Mouse (Mus musculus): Measurements from ENCODE around the gene Prkar1b. TPM values are rescaled to one million over a fixed set of nuclear protein-coding genes. Genes with fewer than 3 reads are reported as not detected.
A peak's percentile ranks its signal among the peaks of the same experiment; 100 is the strongest.

Prkar1b gene
- total RNA-seq, 2 experiments from 2014 or later: 499 to 505 TPM

DNA sequence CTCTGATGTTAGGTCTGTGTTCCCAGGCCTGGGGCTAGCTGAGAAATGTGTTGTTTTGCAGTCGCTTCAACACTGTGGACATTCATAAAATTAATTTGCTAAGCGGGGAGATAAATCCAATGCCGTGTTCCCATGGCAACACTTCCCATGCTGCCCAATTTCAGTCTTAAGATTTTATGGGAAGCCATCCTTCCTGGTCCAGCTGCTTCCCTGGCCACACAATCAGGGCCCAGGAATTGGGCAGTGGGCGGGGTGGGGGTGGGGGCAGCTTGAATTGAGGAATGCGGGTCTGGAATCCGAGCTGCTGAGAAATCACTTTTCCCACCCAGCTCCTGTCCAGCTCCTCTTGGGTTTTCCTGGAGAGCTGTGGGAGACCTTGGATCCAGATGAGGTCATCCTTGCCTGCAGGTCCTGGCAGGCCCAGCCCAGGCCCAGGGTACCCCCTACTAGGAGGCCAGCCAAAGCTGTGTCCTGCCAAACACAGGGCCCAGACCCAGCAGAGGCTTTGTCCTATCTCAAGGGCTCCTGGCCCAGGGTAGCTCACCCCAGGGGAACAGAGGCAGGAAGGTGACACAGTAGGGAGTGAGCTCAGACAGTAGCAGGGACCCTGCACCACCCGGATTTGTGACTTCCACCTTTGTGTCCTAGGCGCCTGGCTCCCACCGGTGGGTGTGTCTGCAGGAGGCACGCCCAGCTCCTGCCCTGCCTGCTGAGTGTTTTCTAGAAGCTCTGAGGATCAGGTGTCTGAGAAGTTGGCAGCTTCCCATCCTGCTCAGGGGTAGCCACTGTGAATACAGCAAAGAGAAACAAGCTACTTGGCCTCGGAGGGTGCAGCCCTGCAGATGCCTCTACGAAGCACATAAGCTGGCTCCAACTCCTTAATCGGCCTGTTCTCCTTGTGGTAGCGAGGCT, 116.1 kb downstream of the Prkar1b start:
- intact Hi-C loops (cut with DNase I): no loop called here
- DNase-seq (ENCODE audit: extremely low spot score in 1 of 2, low spot score in 2 of 2): peak in 1 of 2 experiments; percentile 69

DNA sequence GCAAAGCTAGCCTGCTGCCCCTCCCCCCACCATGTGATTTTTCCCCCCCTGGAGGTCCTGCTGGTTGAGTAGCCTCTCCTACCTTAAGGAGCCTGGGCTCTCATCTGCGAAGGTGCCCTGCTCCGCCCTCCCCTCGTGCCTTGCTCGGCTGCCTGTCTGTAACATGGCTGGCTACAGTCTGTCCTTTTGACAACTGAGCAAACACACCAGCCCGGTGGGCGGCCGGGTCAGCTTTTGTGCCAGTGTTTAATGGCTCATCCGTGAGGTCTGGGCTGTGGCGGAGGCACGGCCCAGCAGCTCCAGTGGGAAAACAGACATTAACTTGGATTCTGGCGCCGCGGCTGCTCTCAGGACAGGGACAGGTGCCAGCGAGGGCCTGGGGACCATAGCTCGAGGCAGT, 122.2 kb downstream of the Prkar1b start:
- DNase-seq (ENCODE audit: extremely low spot score in 1 of 2, low spot score in 2 of 2): no peak
- intact Hi-C loops (cut with DNase I): no loop called here

DNA sequence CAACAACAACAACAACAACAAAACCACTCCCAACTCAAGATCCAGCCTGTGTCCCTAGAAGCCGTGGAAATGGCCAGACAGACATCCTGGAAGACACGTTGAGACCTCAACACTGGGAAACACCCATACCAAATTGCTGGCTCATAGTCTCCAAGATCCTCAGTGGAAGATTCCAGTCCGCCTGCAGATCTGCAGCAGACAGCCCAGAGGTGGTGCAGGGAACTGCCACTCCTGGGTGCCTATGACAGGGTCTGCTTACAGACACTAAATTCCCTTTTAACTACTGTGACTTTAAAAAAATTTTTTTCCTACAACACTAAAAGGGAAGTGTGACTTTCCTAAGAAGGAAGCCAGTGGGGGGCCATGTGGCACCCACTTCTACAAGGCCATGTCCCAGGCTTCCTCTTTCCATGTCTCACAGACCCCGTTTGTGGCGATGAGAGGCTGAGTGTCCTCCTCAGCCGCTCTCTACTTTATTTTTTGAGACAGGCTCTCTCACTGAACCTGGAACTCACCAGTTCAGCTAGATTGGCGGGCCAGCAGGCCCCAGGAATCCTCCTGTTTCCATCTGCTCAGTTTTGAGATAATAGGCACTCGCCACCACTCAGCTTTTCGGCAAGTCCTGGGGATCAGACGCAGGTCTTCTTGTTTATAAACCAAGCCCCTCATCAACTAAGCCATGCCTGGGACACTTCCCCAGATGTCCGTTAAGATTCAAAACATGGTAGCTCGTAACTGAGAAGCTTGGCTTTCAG, 125.3 kb downstream of the Prkar1b start:
- DNase-seq (ENCODE audit: extremely low spot score in 1 of 2, low spot score in 2 of 2): no peak
- intact Hi-C loops (cut with DNase I): no loop called here

DNA sequence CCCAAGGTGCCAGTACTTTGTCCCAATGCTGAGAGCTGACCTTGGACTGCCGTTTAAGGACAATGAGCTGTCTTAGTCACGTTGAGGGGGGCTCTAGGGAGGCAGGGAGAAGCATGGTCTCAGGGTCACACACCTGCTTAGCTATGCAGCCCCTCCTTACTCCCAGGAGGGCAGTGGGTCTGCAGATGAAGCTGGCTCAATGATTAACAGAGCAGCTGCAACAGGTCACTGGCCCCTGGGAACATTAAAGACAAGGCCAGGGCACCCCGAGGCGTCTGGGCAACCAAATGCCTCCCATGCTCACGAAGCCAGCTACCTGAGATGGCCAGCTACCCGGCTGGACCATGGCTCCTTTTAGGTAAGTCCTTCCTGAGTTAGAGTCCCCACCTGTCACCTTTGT, 129.2 kb downstream of the Prkar1b start:
- no peak for DNase-seq (ENCODE audit: extremely low spot score in 1 of 2, low spot score in 2 of 2)
- intact Hi-C loops (cut with DNase I): no loop called here

DNA sequence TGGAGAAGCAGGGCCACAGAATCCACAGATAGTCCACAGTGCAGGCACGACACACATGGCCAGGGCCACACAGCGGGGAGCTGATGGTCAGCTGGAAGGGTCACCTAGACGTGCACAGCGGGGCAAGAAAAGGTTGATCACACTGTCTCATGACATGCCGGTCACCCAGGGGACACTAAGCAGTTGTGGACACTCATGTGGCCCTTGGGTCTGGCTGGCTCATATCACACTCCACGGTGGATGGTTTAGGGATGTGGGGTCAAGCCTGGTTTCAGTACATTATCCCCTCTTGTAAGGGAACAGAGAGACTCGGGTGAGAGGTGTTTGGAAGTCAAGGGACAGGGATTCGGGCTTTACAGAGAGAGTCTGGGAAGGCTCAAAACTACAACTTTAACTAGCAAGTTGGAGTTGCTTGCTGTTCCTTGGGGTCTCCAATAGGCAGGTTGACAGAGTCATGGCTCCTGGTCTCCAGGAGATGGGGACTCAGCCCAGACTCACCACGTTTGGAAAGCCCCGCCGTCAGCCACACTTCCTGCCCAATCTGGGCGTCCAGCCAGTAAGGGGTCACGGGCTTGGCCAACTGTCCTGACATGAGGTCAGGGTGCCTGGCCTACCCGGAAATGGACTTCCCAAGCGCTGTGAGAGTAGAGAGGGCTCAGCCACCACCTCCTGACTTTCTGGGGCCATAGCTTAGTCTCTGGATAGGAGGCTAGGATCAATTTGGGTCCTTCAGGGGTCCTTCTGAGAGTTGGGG, 132.3 kb downstream of the Prkar1b start:
- intact Hi-C loops (cut with DNase I): no loop called here
- DNase-seq (ENCODE audit: extremely low spot score in 1 of 2, low spot score in 2 of 2): peak in 1 of 2 experiments; percentile 93

DNA sequence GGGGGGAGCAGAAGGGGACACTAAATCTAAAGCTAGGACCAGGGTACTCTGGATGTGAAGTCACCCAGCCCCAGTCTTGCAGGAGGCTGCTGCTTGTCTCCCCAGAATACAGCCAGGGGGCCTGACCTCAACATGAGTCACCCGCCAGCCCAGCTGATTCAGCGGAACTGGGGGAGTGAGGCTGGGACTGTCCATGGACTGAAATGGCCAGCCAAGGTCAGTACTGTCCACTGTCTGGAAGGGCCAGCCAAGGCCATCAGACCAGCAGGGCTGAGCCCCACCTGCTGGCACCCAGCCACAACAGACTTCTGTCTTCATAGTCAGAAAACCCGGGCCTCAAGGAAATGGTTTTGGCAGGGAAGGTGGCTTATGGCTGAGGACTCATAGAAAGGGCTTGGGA, 134.7 kb downstream of the Prkar1b start:
- intact Hi-C loops (cut with DNase I): no loop called here
- peak in 1 of 2 experiments; percentile 76 for DNase-seq (ENCODE audit: extremely low spot score in 1 of 2, low spot score in 2 of 2)

DNA sequence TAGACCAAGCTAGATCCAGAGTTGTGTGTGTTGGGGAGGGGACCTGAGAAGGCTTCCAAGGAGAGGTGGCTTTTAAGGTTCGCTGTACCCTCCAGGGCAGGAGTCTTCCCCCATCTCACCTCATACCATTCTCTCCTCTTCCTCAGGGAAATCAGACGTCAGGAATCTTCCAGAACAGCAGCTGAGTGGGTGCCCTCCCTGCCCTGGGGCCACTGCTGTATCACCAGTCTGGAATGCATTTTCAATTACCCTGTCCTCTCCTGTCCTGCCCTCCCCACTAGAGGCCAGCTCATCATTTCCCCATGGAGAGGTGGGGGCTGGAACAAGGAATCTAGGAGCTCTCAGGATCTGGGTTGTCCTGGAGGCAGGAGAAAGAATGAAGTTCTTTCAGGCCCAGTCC, 139.2 kb downstream of the Prkar1b start:
- intact Hi-C loops (cut with DNase I): no loop called here

DNA sequence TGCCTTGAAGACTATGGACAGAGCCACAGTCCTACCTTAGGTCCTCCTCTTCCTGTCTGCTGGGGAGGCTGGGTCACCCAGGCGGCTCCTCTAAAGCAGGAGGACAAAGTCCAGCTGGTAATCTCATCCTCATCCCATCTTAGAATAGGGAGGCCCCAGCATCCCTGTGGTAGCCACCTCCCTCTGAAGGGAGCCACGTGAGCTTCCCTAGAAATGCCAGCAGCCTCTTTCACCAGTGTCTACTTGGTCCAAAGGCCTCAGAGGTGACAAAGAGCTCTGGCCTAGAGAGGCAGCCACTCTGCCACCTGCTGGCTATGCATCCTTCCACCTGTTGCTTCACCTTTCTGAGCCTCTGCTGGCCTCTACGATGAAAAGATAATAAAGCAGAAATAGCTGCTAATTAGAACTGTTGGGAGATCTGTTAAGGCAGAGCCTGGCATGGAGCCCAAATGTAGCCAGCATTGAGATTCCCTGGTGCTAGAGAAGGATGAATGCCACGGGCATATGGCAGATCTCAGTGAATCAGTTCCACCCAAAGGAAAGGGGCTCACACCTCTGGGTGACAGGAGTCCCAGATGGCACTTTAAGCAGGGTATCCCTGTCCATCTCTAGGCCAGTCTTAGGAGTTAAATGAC, 142.5 kb downstream of the Prkar1b start:
- intact Hi-C loops (cut with DNase I): no loop called here
- no peak for DNase-seq (ENCODE audit: extremely low spot score in 1 of 2, low spot score in 2 of 2)

More for the DNA sequence above, 139.2 kb downstream of the Prkar1b start:
- no peak for DNase-seq (ENCODE audit: extremely low spot score in 1 of 2, low spot score in 2 of 2)

DNA sequence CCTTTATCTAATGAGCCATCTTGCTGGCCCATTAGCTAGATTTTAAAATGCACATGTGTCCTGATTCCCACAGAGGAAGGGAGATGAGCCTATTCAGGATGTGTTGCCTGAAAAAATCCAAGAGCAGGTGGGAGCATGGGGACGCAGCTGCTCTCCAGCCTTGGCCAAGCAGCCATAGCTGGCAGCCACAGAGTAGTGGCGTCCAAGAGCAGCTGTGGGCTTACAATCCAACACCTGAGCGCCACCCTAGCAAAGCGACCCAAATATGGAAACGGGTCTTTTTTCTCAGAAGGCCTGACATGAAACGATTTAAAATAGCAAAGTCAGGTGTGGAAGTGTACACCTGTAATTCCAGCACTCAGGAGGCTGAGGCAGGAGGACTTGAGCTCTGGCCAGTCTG, 145.2 kb downstream of the Prkar1b start:
- intact Hi-C loops (cut with DNase I): no loop called here
- no peak for DNase-seq (ENCODE audit: extremely low spot score in 1 of 2, low spot score in 2 of 2)

DNA sequence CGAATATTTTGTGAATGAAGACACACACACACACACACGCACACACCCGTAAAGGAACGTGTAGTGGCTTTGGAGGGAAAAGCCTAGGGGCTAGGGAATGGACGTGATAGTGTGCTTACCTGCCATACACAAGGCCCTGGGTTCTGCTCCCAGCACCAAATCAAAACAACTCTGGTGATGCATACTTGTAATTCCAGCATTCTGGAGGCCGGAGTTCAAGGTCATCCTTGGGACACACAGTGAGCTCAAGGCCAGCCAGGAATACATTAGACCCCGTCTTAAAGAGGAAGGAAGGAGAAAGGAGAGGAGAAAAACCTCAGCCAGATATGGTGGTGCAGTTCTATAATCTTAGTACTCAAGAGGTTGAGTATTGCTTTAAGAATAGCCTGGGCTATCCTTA, 150.1 kb downstream of the Prkar1b start:
- DNase-seq (ENCODE audit: extremely low spot score in 1 of 2, low spot score in 2 of 2): no peak
- intact Hi-C loops (cut with DNase I): loop anchor here (5.0 to 10.0 kb wide), 2 partner anchors 147 to 175 kb away; no protein-coding TSS in a partner anchor

DNA sequence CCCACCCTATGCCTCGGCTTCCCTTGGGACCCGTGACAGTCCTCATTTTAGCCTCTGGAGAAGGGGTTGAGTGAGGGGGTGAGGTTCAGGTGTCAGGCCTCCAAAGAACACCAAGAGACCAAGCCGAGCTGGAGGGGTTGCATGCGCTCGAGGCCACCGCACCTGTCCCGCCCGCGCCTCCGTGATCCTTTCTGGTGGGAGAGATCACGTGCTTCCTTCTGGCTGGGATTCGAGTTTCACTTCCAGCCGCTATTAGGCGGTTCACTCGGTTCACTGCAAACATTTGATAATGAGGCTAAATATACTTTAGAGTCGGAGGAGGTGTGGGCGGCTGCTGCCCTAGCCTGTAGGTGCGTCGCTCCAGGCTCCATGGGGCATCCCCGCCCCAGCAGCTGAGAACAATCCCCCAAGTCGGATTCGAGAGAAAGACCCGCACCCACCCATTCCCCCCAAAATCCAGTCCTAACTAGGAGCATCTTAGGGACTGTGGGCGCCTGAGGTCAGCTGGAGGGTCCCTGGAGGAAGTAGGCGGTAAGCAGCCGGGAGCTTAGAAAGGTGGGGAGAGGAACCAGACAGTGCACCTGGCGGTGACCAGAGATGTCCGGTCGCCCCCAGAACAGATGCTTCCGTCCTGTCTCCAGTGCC, 151.7 kb downstream of the Prkar1b start:
- intact Hi-C loops (cut with DNase I): loop anchor here (5.0 to 10.0 kb wide), 2 partner anchors 146 to 177 kb away; no protein-coding TSS in a partner anchor
- DNase-seq (ENCODE audit: extremely low spot score in 1 of 2, low spot score in 2 of 2): peak in 1 of 2 experiments; percentile 48

DNA sequence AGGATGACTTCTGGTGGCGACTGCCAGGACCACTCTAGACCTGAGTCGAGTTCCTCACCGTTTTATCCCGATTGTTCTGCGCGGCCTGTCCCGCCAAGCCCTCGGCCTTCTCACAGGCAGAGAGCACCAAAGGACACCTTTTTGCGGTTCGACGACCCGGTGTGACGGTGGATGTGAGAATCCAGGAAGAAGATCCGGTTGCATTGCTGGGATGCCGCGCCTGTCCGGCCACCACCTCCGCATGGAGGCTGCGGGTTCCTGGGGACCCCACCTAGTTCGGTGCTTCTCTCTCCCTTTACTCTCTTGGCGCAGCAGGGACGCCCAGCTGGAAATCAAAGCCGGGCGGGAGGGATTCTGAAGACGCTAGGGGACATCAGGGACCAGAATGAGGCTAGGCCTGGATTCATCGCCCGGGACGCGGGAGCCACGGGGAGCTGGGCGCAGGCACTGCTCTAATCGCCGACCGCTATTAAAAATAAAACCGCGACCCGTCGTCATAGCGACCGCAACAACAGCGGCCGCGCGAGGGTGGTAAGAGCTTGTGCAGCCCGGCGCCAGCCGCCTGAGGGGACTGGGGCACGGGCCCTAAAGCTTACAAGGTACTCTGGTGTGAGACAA, 152.5 kb downstream of the Prkar1b start, which contains the start of gene Pdgfa:
Gene Pdgfa, minus strand, starts transcription at position 200 of the 618 bp plus-strand sequence.
- peak; percentile 37 to 78 for DNase-seq (ENCODE audit: extremely low spot score in 1 of 2, low spot score in 2 of 2)
- intact Hi-C loops (cut with DNase I): loop anchor here (5.0 to 10.0 kb wide), 2 partner anchors 145 to 178 kb away; no protein-coding TSS in a partner anchor

DNA sequence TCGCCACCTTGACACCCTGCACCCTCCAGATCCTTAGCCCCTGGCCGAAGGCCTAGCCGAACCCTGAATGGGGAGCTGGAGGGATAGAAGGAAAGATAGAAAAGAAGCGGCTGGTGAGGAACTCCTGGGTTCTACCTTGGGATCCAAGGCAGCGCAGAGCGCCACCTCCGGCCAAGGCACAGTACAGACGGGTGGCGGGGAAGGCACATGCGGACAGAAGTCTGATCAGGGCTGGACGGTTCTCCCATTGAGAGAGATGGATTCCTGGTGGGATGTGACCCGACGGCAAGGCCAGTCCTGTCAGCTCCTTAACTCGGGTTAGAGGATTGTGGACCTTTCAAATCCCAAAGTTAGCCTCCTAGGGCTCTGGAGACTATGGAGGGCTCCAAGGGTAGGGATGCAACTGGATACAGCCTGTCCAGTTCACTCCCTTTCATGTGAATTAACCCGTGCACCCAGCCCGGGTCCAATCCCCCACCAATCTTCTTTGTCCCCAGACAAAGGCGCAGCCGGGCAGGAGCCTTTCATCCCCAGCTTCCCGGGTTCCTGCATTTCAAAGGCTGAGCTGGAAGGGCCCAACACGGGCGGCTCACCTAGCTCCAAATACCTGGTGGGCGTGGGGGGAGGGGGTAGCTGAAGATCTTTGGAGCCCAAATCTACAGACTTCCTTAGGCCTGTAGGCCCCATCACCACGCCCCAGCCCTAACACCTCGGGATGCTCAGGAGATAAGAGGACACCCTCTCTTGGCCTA, 153.3 kb downstream of the Prkar1b start:
- DNase-seq (ENCODE audit: extremely low spot score in 1 of 2, low spot score in 2 of 2): peak in 1 of 2 experiments; percentile 68
- intact Hi-C loops (cut with DNase I): loop anchor here (5.0 to 10.0 kb wide), 2 partner anchors 144 to 178 kb away; no protein-coding TSS in a partner anchor

DNA sequence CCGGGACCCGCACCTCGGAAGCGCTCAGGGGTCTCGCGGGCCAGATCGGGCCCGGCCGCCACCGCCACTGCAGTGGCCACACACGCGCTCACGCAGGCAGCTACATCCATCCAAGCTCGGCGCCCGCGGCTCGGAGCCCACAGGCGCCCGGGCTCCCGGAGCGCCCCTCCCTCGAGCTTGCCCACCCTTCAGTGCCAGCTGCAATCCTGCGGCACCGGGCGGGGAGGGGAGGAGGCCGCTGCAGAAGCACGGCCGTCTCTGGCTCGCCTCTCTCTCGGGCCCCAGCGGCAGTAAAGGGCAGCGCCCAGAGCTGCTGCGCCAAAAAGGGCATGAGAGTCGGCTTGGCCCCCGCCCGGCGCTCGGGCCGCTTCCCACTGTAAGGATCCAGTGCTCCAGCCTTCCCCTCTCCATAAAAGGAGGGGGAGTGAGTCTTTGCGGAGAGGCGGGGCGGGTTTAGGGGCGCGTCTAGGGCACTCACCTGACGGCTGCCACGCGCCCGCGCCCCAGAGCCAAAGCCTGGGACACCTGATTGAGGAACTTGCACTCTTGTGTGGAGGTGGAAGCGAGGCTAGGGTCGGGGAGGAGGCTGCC, 154.0 kb downstream of the Prkar1b start:
- intact Hi-C loops (cut with DNase I): loop anchor here (5.0 to 10.0 kb wide), 2 partner anchors 144 to 179 kb away; no protein-coding TSS in a partner anchor
- peak; percentile 38 to 88 for DNase-seq (ENCODE audit: extremely low spot score in 1 of 2, low spot score in 2 of 2)

DNA sequence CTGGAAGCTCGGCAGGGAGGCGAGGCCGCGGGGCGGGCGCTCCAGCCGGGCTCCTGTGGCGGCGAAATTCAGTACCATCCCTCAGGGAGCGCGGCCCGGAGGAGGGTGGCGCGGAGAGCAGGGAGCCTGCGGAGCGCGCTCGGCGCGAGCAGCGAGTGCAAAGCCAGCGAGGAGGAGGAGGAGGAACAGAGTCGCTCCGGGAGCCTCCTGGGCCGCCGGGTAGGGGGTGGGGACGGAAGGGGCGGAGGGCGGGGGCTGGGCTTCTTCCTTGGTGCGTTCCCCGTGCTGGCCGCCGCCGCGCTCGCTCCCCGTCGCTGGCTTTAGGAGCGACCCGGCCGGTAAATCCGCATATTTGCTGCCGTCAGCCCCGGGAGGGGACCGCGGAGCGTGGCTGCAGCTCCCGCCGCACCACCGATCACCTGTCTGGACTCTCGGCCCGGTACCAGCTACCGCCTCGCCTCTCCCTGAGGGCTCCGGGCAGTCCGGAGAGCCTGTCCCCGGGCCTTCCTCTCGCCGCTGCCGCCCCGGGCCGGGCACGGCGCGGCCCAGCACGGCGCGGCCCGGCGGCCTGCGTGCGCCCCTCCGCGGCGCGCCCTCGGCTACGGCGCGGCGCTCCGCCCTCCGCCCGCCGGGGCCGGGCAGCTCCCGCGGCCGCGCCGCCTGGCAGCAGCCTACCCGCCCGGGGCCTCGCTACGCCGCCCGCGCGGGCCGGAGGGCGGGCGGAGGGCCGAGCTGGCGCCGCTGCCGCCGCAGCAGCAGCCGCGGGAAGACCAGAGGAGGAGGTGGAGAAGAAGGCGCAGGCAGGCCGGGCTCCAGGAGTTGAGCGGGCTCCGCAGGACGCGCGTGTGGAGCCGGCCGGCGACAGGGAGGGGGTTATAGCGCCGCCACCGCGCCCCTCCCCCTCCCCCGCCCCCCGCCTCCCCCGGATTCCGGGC, 154.7 kb downstream of the Prkar1b start:
- DNase-seq (ENCODE audit: extremely low spot score in 1 of 2, low spot score in 2 of 2): peak; percentile 44 to 84
- intact Hi-C loops (cut with DNase I): loop anchor here (5.0 to 10.0 kb wide), 2 partner anchors 143 to 180 kb away; no protein-coding TSS in a partner anchor

All from left cerebral cortex, postnatal 10 days (tissue).